ENCODE assay signal across 20 mouse cellular contexts in the genomic region with DNA sequence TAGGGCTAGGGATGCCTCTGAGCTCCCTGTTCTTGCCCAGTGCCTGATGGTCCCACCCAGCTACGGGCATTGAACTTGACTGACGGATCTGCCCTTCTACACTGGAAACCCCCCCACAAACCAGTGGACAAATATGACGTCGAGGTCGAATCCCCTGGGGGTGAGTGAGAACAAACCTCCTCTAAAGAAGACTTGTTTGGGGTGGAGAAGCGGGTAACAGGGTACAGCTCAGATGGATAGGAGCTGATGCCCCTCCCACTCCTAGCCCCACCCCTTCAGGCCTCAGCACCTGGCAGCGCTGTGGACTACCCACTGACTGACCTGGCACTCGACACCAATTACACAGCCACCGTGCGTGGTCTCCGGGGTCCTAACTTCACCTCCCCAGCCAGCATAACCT. TPM values are rescaled to one million over a fixed set of nuclear protein-coding genes. Genes with fewer than 3 reads are reported as not detected.
DNase-seq lines count a peak whose midpoint lies in the region; ATAC-seq and TF ChIP-seq lines count a peak whose summit lies in the region.
"Had no signal": no experiment of that assay in that cellular context is flagged by ENCODE, and none has a peak within 500 bp of the region (broad histone marks: within the 10 kb centered on the region; RNA-seq: fewer than 3 reads in every experiment).

No protein-coding gene starts in this region.

- no peaks in the 10 kb centered on the region for H3K36me3 ChIP-seq in CH12.LX (replicated peaks in 1 of 2; ENCODE audit: control insufficient read depth in 1 of 2, insufficient read depth in 1 of 2, low read length in 1 of 2)
- H3K36me3 ChIP-seq in hindbrain, embryonic 13.5 days = no peaks in the 10 kb centered on the region
- no peaks in the 10 kb centered on the region for H3K36me3 ChIP-seq in midbrain, postnatal 0 days (ENCODE audit: insufficient read depth, low read length)
- H3K36me3 ChIP-seq: embryonic facial prominence, embryonic 10.5 days; embryonic facial prominence, embryonic 12.5 days; forebrain, embryonic 15.5 days had no signal

- in situ Hi-C loops in CH12.LX (cut with MboI; ENCODE audit: low pct_ligation_motif_present, low pct_unique_long_range_greater_than_20kb, low sequenced_read_pairs) = no loop called here

- H3K79me2 ChIP-seq in CH12.LX (replicated peaks; ENCODE audit: control insufficient read depth, extremely low read depth, insufficient read depth, poor library complexity, severe bottlenecking) = no peaks in the 10 kb centered on the region

- H3K4me3 ChIP-seq in CH12.LX (replicated peaks in 1 of 3; ENCODE audit: low read depth in 2 of 3, low read length in 2 of 3, poor library complexity in 1 of 3) = no peak overlapping the region
- no peak overlapping the region for H3K4me3 ChIP-seq in hindbrain, embryonic 13.5 days
- H3K4me3 ChIP-seq in midbrain, postnatal 0 days (ENCODE audit: low read depth, low read length) = no peak overlapping the region
- H3K4me3 ChIP-seq: embryonic facial prominence, embryonic 10.5 days; embryonic facial prominence, embryonic 12.5 days; forebrain, embryonic 13.5 days; forebrain, embryonic 15.5 days; gastrocnemius, adult 2 months had no signal

- TF ChIP-seq EP300 in CH12.LX (IDR thresholded peaks at IDR 0.05; ENCODE audit: low read length) = no peak

- H3K9me3 ChIP-seq in CH12.LX (replicated peaks; ENCODE audit: low read length) = no peaks in the 10 kb centered on the region
- no peaks in the 10 kb centered on the region for H3K9me3 ChIP-seq in hindbrain, embryonic 13.5 days
- no peaks in the 10 kb centered on the region for H3K9me3 ChIP-seq in midbrain, postnatal 0 days (ENCODE audit: low read length)
- H3K9me3 ChIP-seq: embryonic facial prominence, embryonic 10.5 days; embryonic facial prominence, embryonic 12.5 days; forebrain, embryonic 13.5 days; forebrain, embryonic 15.5 days had no signal

- TF ChIP-seq RAD21 in CH12.LX (IDR thresholded peaks at IDR 0.05; ENCODE audit: low read depth, low read length) = no peak

- no peak overlapping the region for H3K27ac ChIP-seq in CH12.LX (ENCODE audit: insufficient read depth, low read depth)
- H3K27ac ChIP-seq in hindbrain, embryonic 13.5 days = no peak overlapping the region
- H3K27ac ChIP-seq in midbrain, postnatal 0 days (ENCODE audit: low read depth, low read length) = no peak overlapping the region
- H3K27ac ChIP-seq: embryonic facial prominence, embryonic 10.5 days; embryonic facial prominence, embryonic 12.5 days; forebrain, embryonic 13.5 days; forebrain, embryonic 15.5 days; gastrocnemius, adult 2 months had no signal

- TF ChIP-seq POLR2A in CH12.LX (IDR thresholded peaks at IDR 0.05; ENCODE audit: low read depth, low read length) = no peak

- H3K4me2 ChIP-seq in CH12.LX (ENCODE audit: insufficient read depth, low read depth, poor library complexity, severe bottlenecking) = peak overlapping the region; percentile 72
- H3K4me2 ChIP-seq in hindbrain, embryonic 13.5 days = no peak overlapping the region
- H3K4me2 ChIP-seq in midbrain, postnatal 0 days (ENCODE audit: low read depth, low read length, poor library complexity, severe bottlenecking) = no peak overlapping the region
- H3K4me2 ChIP-seq: embryonic facial prominence, embryonic 12.5 days; forebrain, embryonic 13.5 days; forebrain, embryonic 15.5 days had no signal

- WGBS in hindbrain, embryonic 13.5 days = 83% methylated on average over 11 of the region's 11 CpGs
- 84% methylated on average over 11 of the region's 11 CpGs for WGBS in midbrain, postnatal 0 days

- ATAC-seq in megakaryocyte, adult 5-6 weeks (ENCODE audit: poor library complexity, severe bottlenecking) = no peak
- ATAC-seq in hindbrain, embryonic 13.5 days (ENCODE audit: low FRiP score) = no peak
- no peak for ATAC-seq in midbrain, postnatal 0 days (ENCODE audit: low FRiP score)
- ATAC-seq: CD4-positive, CD25-positive, alpha-beta regulatory T cell, adult 4 months; forebrain, embryonic 13.5 days; forebrain, embryonic 15.5 days had no signal

- H3K27me3 ChIP-seq in CH12.LX (replicated peaks) = peaks cover 36% of the 10 kb centered on the region
- H3K27me3 ChIP-seq in hindbrain, embryonic 13.5 days = no peaks in the 10 kb centered on the region
- H3K27me3 ChIP-seq in midbrain, postnatal 0 days (ENCODE audit: insufficient read depth, low read length) = no peaks in the 10 kb centered on the region
- H3K27me3 ChIP-seq: embryonic facial prominence, embryonic 12.5 days; forebrain, embryonic 13.5 days; forebrain, embryonic 15.5 days had no signal

- peak; percentile 42 for DNase-seq in adrenal gland, adult 2 months
- no peak for DNase-seq in adrenal gland, adult 8-10 months
- DNase-seq in A20 (ENCODE audit: low read depth, low spot score) (peak; percentile 4), CH12.LX (ENCODE audit: extremely low read depth) (no peak)
- DNase-seq in adrenal gland, postnatal 14 days = peak; percentile 49
- no peak for DNase-seq in midbrain, postnatal 0 days (ENCODE audit: low spot score)
- DNase-seq: B cell, adult 2 months; cerebellum, adult 11 months; cerebellum, adult 18-20 months; cerebellum, adult 8-10 months; cerebellum, adult 9-11 months had no signal

- peaks cover 4 to 8% of the 10 kb centered on the region in 2 experiments; a peak in 3 of 4 replicates for H3K4me1 ChIP-seq in CH12.LX (ENCODE audit: control insufficient read depth in 1 of 2, insufficient read depth in 2 of 2)
- H3K4me1 ChIP-seq in hindbrain, embryonic 13.5 days (replicated peaks) = no peaks in the 10 kb centered on the region
- H3K4me1 ChIP-seq in midbrain, postnatal 0 days (ENCODE audit: insufficient read depth, low read length) = no peaks in the 10 kb centered on the region
- H3K4me1 ChIP-seq: embryonic facial prominence, embryonic 10.5 days; embryonic facial prominence, embryonic 12.5 days; forebrain, embryonic 13.5 days; forebrain, embryonic 15.5 days had no signal

- TF ChIP-seq CTCF in CH12.LX (conservative IDR thresholded peaks at IDR 0.05 in 1 of 2, IDR thresholded peaks at IDR 0.05 in 1 of 2; ENCODE audit: low read depth in 2 of 2, low read length in 2 of 2) = no peak
- TF ChIP-seq CTCF in midbrain, postnatal 0 days (IDR thresholded peaks at IDR 0.05) = no peak

- dilution Hi-C loops in CH12.LX (cut with MboI; ENCODE audit: extremely low pct_ligation_motif_present, extremely low pct_unique_long_range_greater_than_20kb, low sequenced_read_pairs) = no loop called here

- H3K9ac ChIP-seq in CH12.LX (ENCODE audit: insufficient read depth, low read depth) = no peak overlapping the region
- no peak overlapping the region for H3K9ac ChIP-seq in hindbrain, embryonic 13.5 days
- H3K9ac ChIP-seq in midbrain, postnatal 0 days (replicated peaks; ENCODE audit: low read length, poor library complexity, severe bottlenecking) = no peak overlapping the region
- H3K9ac ChIP-seq: embryonic facial prominence, embryonic 12.5 days; forebrain, embryonic 13.5 days; forebrain, embryonic 15.5 days had no signal

TF ChIP-seq in CH12.LX, 34 proteins besides CTCF, POLR2A, EP300 and RAD21:
- TF ChIP-seq JUND (conservative IDR thresholded peaks at IDR 0.05; ENCODE audit: low read depth, low read length) (no peak), POLR2AphosphoS2 (IDR thresholded peaks at IDR 0.05; ENCODE audit: low read depth, low read length) (no peak), SIN3A (IDR thresholded peaks at IDR 0.05; ENCODE audit: low read length) (no peak), TCF12 (IDR thresholded peaks at IDR 0.05; ENCODE audit: low read depth, low read length) (no peak), MAFK (IDR thresholded peaks at IDR 0.05; ENCODE audit: insufficient replicate concordance, low read length) (no peak), MYC (IDR thresholded peaks at IDR 0.05; ENCODE audit: low read depth, low read length) (no peak)

RNA-seq across cellular contexts. Expression of a gene that starts 26.3 kb away (rescaled TPM):
- total RNA-seq in adrenal gland, adult 2 months (2021) = 100 to 1,000 TPM; 121 to 181 TPM
- polyA plus RNA-seq in adrenal gland, adult 2 months (2012; rRNA removed) = 48.1 and 51.4 TPM in 2 replicates
- total RNA-seq in adrenal gland, adult 8-10 months (2022) = 100 to 1,000 TPM; 116 to 180 (median 142) TPM
- 0.13 TPM in 1 of 2 replicates, not detected in the other for total RNA-seq in CH12.LX (2012; rRNA removed)
- not detected in 2 replicates for total RNA-seq in CH12.LX (2014; rRNA removed)
- polyA plus RNA-seq in CH12.LX (2012; ENCODE audit: insufficient read length, low read depth) = not detected in 2 replicates
- 110 and 152 TPM in 2 replicates for total RNA-seq in adrenal gland, postnatal 14 days (2021)
- total RNA-seq in megakaryocyte, adult 5-6 weeks (2015) = 0.52 and 1.7 TPM in 2 replicates
- total RNA-seq in megakaryocyte, adult 5-6 weeks (2017) = 0.37 TPM in 1 of 2 replicates, not detected in the other
- polyA plus RNA-seq in hindbrain, embryonic 13.5 days (2015; fragmentation: Nextera tagmentation; extraction: Ambion mirVana) = 0.09 TPM in 1 of 2 replicates, not detected in the other
- total RNA-seq in midbrain, postnatal 0 days (2014; rRNA removed) = 1.2 and 1.5 TPM in 2 replicates
- polyA plus RNA-seq in midbrain, postnatal 0 days (2015; fragmentation: Nextera tagmentation; extraction: Ambion mirVana) = 0.67 and 0.76 TPM in 2 replicates
- polyA plus RNA-seq: CD4-positive, CD25-positive, alpha-beta regulatory T cell, adult 4 months; embryonic facial prominence, embryonic 10.5 days; embryonic facial prominence, embryonic 12.5 days; forebrain, embryonic 11.5 days; forebrain, embryonic 13.5 days; forebrain, embryonic 15.5 days had no signal

RNA-seq across cellular contexts. Expression of a gene that starts 47.1 kb away (rescaled TPM):
- 10 to 100 TPM; 20.2 to 30.1 TPM for total RNA-seq in adrenal gland, adult 2 months (2021)
- 23.4 and 23.6 TPM in 2 replicates for polyA plus RNA-seq in adrenal gland, adult 2 months (2012; rRNA removed)
- total RNA-seq in adrenal gland, adult 8-10 months (2022) = 10 to 100 TPM; 27.6 to 54.1 (median 41.4) TPM
- total RNA-seq in CH12.LX (2012; rRNA removed) (not detected in 2 replicates), CH12.LX (2014; rRNA removed) (not detected in 2 replicates)
- not detected in 2 replicates for polyA plus RNA-seq in CH12.LX (2012; ENCODE audit: insufficient read length, low read depth)
- 39.8 and 41.0 TPM in 2 replicates for total RNA-seq in adrenal gland, postnatal 14 days (2021)
- 0.02 and 0.04 TPM in 2 replicates for total RNA-seq in megakaryocyte, adult 5-6 weeks (2015)
- under 0.01 and 0.08 TPM in 2 replicates for total RNA-seq in megakaryocyte, adult 5-6 weeks (2017)
- polyA plus RNA-seq in hindbrain, embryonic 13.5 days (2015; fragmentation: Nextera tagmentation; extraction: Ambion mirVana) = 0.09 TPM in 2 replicates
- total RNA-seq in midbrain, postnatal 0 days (2014; rRNA removed) = 3.5 and 4.2 TPM in 2 replicates
- 0.26 and 0.30 TPM in 2 replicates for polyA plus RNA-seq in midbrain, postnatal 0 days (2015; fragmentation: Nextera tagmentation; extraction: Ambion mirVana)
- polyA plus RNA-seq: CD4-positive, CD25-positive, alpha-beta regulatory T cell, adult 4 months; embryonic facial prominence, embryonic 10.5 days had no signal

Comparison
In these comparisons a context has a peak if more than half of its experiments do, and no peak if none do; other contexts are left out.
1. DNase-seq: peak in adrenal gland, adult 2 months (single experiment), A20 (single experiment) and adrenal gland, postnatal 14 days (single experiment); none in adrenal gland, adult 8-10 months (single experiment), CH12.LX (single experiment) and midbrain, postnatal 0 days (single experiment).
2. RNA of a gene that starts 26.3 kb away (total RNA-seq): 121 to 181 TPM in adrenal gland, adult 2 months, 110 to 152 TPM in adrenal gland, postnatal 14 days and 116 to 180 TPM in adrenal gland, adult 8-10 months; 0.37 to 1.7 TPM in megakaryocyte, adult 5-6 weeks, 1.2 to 1.5 TPM in midbrain, postnatal 0 days and 0.13 TPM in CH12.LX; every median in the first group is over 10 times any median in the second.